Mouse (Mus musculus) erythroblast, embryonic 14.5 days (primary cell): ENCODE measurements around the gene Tbc1d8.

Source experiments
- GATA1 ChIP-seq: IDR thresholded peaks from 2 replicates; pipeline ENCODE4 v1.6.1; 2012; ENCODE audit warnings: low read length, inconsistent platforms, mixed read lengths
- TAL1 ChIP-seq: IDR thresholded peaks from 3 replicates; pipeline ENCODE4 v1.6.1; 2012; ENCODE audit warnings: low read length, inconsistent platforms, mixed read lengths

GRCm38 (mm10) chr1:39332456-39332855, 146.1 kb downstream of the Tbc1d8 start:
- TF ChIP-seq GATA1: no peak
- TF ChIP-seq TAL1: no peak
